Mouse (Mus musculus) heart, embryonic 10.5 days (tissue): ENCODE results near the gene Acp1. TPM values are rescaled to one million over a fixed set of nuclear protein-coding genes. Genes with fewer than 3 reads are reported as not detected.

Source experiments
- DNase-seq: peaks from one replicate; pipeline ENCODE4 v3.0.0-alpha.2; 2017; ENCODE audit warnings: low spot score
- H3K27ac ChIP-seq: fragments of 300-500 bp; sonication (generic); 2 replicates; pipeline ENCODE4 v1.5.1; 2016; ENCODE audit warnings: mild to moderate bottlenecking
- H3K27me3 ChIP-seq: fragments of 300-500 bp; sonication (generic); 2 replicates; pipeline ENCODE4 v1.6.1; 2016; ENCODE audit warnings: mild to moderate bottlenecking; ENCODE audit not compliant: poor library complexity, insufficient read depth, severe bottlenecking
- H3K36me3 ChIP-seq: fragments of 300-500 bp; sonication (generic); 2 replicates; pipeline ENCODE4 v1.6.1; 2016; ENCODE audit warnings: mild to moderate bottlenecking, moderate library complexity
- H3K4me1 ChIP-seq: fragments of 300-500 bp; sonication (generic); 2 replicates; pipeline ENCODE4 v1.6.1; 2016; ENCODE audit warnings: mild to moderate bottlenecking
- H3K4me3 ChIP-seq: fragments of 300-500 bp; sonication (generic); 2 replicates; pipeline ENCODE4 v1.5.1; 2016; ENCODE audit warnings: mild to moderate bottlenecking, moderate library complexity
- H3K9me3 ChIP-seq: fragments of 300-500 bp; sonication (generic); 2 replicates; pipeline ENCODE4 v1.6.1; 2016; ENCODE audit warnings: mild to moderate bottlenecking, moderate library complexity
- WGBS: fragments of 180-500 bp; shearing (Covaris S2); methylation state at CpG from one replicate; pipeline ENCODE4 v1.1.7; 2016; 5-methylcytosine and 5-hydroxymethylcytosine counted together
- polyA plus RNA-seq: library from polyadenylated mRNA; unstranded; fragments of >200 nt; fragmentation: Nextera tagmentation; extraction: Ambion mirVana; gene quantifications from 2 replicates; pipeline ENCODE4 v1.2.1, GENCODE M21; 2016

The Acp1 gene
- polyA plus RNA-seq, 1 experiment from 2014 or later, result 176 TPM

DNA sequence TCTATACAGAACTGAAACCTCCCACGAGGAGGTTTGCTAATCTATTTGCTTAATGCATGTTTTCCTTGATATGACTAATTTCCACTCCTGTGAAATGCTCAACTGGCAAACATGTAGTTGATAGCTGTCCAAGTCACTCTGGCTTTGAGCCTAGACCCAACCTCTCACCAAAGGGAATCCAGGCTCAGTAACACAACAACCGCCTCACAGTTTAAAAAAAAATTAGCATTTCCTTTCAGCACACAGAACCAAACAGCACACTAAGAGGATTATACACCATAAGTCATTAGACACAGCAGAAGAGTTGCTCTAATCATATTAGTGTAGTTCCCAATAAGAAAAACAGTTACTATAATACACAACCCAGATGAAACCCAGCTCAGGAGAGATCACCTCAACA lies 60.5 kb downstream of the Acp1 start:
- no peak for DNase-seq
- WGBS, result 70% methylated on average over 2 of the region's 2 CpGs

DNA sequence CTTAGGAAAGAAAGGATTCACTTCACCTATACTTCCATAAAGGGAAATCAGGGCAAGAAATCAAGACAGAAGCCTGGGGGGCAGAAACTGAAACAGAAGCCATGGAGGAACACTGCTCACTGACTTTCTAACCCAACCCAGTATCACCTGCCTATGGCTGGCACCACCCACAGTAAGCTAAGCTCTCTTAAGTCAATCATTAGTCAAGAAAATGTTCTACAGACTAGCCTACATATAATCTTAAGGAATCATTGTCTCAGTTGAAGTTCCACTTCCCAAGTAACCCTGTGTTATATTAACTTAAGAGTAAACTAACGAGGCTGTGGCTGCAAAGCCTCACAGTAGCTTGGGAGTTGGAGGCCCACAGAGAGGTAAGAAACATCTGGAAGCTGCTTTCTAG lies 62.9 kb downstream of the Acp1 start:
- H3K27ac ChIP-seq, result no peak overlapping the region
- H3K36me3 ChIP-seq, result no peaks in the 10 kb centered on the region
- H3K27me3 ChIP-seq, result no peaks in the 10 kb centered on the region
- H3K4me1 ChIP-seq, result no peaks in the 10 kb centered on the region
- 67% methylated on average over 1 of the region's 1 CpGs for whole genome bisulfite sequencing
- no peaks in the 10 kb centered on the region for H3K9me3 ChIP-seq
- DNase-seq, result no peak
- H3K4me3 ChIP-seq, result no peak overlapping the region

More for the DNA sequence above, 60.5 kb downstream of the Acp1 start:
- Histone ChIP-seq H3K27ac (no peak overlapping the region), H3K36me3 (no peaks in the 10 kb centered on the region), H3K4me1 (no peaks in the 10 kb centered on the region), H3K9me3 (no peaks in the 10 kb centered on the region), H3K4me3 (no peak overlapping the region), H3K27me3 (no peaks in the 10 kb centered on the region)

Other genes starting within 250 kb of the Acp1 start
- 0.10 TPM in 1 of 2 replicates, not detected in the other for gene Alkal2, start 27.3 kb downstream of the Acp1 start, polyA plus RNA-seq
- 11.3 and 11.5 TPM in 2 replicates for gene Sh3yl1, start 79 bp upstream of the Acp1 start, polyA plus RNA-seq
- gene Fam110c, start 162.3 kb upstream of the Acp1 start, polyA plus RNA-seq, result 0.82 and 0.85 TPM in 2 replicates